Mouse (Mus musculus): ENCODE measurements around the gene Nmt2.

Gene Nmt2

DNA sequence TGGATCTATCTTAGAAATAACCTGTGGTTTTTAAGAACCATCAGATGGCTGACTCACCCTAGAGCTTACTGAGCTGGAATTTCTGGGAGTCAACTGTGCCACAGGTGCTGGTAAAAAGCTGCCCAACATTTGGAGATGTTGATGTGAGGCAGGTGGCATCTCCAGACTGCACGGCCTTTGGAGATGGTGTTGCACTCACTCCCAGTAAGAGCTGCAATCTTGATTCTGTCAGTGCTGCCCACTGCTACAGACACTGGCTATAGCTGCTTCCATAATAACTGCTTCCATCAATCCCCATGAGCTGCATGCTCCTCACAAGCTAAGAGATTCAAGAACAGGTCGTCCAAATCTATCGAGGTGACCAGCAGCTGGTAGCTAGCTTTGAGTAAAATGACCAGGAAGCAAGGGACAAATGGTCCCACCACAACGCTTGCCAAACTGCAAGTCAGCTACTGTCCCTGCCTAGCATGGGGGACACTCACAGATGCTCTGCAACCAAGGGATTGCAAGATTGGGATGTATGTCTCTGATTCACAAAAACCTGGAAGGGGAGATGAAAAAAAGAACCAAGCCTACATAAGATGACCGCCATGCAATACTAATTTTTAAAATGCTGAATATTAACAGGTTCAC, 47.2 kb downstream of the Nmt2 start:
- no peak for DNase-seq

DNA sequence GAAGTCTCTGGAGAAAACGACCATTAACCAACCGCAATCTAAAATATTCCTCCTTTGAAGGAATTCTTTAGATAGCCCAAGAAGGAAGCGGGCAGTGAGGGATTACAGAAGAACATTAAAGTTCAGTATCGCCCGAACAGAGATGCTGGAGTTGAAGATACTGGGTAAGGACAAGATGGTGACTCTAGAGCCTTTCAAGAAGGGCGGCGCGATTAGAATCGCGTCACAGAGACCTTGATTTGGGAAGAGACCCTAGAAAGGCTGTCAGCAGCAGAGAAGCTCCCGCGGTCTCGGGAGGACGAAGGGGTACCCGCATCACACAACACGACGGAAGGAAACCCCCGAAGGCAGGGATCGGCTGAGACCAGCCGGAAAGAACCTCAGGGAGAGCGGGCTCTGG, 48.0 kb downstream of the Nmt2 start:
- no peak for DNase-seq

DNA sequence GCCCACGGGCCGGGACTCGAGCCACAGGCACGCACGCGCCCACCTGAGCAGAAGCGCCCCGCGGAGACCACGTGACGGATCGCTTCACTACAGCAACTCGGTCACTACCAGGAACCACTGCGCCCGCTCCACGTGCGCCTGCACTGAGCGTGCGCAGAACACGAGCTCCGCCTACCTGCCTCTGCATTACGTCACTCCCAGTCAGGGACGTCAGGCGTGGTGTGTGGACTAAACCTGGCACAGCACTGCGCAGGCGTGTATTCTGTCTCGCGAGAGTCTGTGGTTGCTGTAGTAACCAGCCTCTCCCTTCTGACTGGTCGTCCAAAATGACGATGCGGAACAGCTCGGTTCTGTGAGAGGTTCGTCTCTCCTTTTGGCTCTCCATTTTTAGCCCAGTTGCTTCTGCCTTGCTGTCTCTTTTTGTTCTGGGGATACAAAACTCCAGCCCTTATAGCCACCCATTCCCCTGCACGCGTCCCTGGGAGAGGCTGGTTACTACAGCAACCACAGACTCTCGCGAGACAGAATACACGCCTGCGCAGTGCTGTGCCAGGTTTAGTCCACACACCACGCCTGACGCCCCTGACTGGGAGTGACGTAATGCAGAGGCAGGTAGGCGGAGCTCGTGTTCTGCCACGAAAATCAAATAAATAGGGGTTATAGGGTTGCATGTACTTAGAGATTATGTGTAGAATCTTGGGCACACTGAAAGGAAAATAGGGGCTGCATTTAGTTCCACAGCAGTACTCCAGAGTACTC, 48.7 kb downstream of the Nmt2 start, which contains the start of gene Rpp38:
Rpp38 (minus strand) TSS at position 160 of the 759 bp plus-strand sequence.
- DNase-seq, result peak; percentile 99

DNA sequence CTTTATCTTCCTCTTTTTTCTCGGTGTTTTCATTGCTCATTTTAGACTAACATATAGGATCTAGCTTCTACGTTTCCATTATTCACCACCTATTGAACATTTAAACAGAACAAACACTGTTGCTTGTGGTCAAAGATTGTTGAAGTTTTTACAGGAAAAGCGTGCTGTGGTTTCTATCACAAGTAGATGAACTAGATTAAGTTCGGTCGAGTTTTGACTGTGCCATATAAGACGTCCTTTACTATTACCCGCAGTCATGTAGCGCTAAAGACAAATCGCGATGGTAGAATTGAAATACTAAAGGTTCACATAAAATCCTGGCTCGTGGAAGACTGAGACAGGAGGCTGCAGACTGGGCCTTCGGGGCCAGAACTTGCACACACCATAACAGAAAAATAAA, 49.7 kb downstream of the Nmt2 start:
- DNase-seq, result no peak

DNA sequence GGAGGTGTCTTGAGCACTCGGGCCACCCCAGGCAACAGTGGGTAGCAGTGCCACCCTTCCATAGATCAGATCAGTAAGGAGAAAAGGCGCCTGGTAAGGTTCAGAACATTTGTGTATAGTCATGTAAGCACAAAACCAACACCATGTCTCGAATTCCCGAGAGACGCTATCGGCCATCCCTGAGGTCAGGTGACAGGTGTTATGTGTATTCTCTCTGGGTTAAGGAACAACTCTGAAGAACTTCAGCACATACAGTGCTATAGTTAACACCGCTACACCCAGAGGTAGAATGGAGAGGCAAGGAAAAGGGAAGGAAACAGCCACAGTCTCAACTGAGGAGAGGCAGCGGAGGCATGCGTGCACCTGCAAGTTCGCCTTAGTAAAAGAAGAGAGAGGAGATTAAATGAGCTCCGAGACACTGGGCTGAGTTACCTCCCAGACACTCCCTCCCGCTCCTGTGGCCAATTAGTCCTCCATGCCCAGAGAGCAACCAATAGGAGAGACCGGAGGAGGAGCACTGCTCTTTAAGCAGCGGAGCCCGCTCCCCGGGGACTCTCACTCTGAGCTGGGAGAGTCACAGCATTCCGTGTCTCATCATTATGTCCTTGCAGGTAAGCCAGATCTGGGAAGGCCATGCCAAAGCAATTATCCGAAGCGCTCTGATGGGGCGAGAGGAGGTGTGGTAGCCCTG, 51.7 kb downstream of the Nmt2 start, which contains the start of gene Acbd7:
Acbd7 (plus strand) TSS at position 558 of the 691 bp plus-strand sequence.
- DNase-seq, result peak; percentile 75

DNA sequence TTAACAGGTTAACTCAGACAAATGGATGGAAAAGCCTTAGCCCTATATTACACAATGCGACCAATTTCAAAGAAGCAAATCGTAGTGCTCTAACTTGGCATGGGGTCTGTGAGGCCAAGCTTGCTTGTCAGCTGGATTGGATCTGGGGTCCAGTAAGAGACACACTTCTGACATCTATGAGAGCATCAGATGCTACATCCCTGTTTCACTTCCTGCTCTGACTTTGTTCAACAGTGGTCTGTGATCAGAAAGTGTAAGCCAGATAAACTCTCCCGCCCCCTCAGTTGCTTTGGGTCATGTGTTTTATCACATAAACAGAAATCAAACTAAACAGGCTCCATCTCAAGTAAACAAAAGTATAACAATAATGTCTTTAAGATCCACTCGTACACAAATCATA, 64.4 kb downstream of the Nmt2 start:
- no peak for DNase-seq

DNA sequence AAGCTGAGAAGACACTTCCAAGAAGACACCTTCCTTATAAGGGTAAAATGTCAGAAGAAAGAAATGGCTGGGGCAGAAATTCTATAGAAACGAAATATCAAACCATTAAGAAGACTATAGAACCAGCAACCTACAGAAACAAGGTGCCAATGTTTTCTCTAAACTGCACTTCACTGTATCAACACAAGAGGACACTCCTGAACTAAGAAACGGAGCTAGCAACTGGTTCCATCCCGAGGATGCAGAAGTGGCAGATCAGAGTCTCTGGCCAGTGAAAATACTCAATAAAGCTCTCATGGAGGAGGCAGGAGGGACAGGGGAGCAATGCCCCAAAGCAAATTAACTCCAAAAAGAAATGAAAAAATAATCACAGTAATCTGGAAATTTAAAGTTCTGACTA, 64.9 kb downstream of the Nmt2 start:
- DNase-seq, result peak; percentile 40

DNA sequence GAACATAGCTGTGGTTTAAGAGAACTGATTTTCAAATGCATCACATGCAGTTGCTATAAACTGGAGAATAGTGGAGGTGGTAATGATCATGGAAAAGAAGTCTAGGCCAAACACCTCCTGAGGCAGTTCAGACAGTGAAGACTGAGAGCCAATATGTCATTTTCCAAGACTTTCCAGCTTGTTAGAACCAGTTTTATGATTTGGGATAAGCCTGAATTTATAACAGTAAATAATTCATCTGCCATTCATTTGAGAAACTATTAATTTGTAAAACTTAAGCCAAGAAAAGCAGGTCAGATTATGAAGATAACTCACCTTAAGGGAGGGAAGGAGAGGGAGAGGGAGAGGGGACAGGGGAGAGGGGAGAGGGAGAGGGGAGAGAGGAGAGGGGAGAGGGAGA, 69.1 kb downstream of the Nmt2 start:
- no peak for DNase-seq

DNA sequence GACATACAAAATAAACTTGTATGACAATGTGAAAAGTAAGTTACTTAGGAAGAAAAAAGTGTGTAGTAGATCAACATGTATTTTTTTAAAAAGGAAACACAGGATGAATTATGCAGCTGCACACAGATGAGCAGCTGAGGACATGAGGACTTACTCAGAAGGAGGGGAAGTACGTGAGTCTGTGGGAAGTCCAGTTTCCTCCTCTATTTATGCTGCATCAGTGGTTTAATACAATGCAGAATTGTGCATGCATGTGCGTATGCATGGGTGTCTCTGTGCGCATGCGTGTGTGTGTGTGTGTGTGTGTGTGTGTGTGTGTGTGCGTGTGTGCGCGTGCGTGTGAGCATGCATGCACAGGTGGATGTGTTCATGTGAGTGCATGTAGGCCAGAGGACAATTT, 71.8 kb downstream of the Nmt2 start:
- no peak for DNase-seq

DNA sequence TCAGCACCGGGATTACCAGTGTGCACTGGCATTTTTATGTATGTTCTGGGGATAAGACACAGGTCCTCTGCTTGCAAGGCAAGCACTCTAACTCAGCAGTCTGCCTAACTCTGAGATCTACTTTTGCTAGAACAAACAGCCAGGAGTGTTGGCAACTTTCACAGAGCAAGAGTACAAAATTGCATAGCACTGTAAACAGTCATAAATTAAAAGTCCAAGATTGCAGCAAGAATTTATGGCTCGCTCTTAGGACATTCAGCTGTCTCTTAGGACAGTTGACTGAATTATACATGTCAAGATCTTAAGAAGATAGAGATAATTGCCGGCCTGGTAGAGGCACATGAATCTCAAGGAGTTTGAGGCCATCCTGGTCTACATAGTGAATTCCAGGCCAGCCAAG, 72.3 kb downstream of the Nmt2 start:
- no peak for DNase-seq

DNA sequence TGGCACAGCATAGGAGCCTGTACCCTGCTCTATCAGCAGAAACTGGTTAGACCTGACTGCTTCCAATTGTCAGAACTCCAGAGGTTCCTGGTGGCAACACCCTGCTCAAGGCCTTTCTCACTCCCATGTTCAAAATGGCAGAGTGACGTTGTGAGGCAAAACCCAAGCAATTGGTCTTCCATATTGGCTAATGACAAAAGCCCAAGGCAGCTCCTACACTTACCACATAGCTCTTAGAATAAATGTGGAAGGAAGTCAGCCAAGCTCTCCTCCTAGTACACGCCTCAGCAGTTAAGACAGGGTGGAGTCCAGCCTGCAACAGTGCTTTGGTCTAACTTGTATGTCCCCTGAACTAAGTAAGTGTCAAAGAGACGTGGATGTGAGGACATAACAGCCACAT, 73.9 kb downstream of the Nmt2 start:
- no peak for DNase-seq

DNA sequence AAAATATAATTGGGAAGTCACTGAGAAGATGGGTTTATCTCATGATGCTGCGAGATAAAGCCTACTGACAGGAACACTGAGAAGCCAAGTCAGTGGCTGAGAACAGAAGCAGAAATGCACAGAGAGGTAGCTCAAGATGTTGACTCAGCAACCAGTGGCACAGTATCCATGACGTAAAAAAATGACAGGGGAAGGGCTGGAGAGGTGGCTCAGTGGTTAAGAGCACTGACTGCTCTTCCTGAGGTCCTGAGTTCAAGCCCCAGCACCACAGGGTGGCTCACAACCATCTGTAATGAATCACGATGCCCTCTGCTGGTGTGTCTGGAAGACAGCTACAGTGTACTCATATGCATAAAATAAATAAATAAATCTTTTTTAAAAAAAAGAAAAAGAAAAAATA, 77.1 kb downstream of the Nmt2 start:
- DNase-seq, result no peak

DNA sequence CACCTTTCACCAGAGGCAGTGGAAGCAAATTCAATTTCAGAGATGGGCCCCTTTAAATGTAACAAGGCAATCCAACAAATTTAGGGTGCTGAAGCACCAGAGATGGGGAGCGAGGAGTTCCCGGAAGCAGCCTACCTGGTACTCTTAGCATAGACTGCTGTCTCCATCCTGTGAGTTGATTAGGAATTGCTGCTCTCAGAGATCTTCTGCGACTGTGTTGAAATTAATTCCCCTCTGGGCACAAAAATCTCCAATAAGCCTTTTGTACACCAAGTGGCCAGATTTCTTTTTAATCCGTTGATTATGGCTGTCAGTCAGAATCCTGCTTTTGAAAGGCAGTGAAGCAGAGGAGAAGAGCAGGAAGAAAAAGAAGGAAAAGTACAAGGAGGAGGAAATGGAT, 81.1 kb downstream of the Nmt2 start:
- no peak for DNase-seq
